Mouse (Mus musculus) forebrain, embryonic 14.5 days (tissue): Measurements from ENCODE around the gene Rps2. TPM values are rescaled to one million over a fixed set of nuclear protein-coding genes. Genes with fewer than 3 reads are reported as not detected.
A peak's percentile ranks its signal among the peaks of the same experiment; 100 is the strongest.

ENCODE experiments used
- ATAC-seq: fragments of 200-750 bp; cut with Nextera tagmentation; 2 replicates; pipeline ENCODE4 v1.8.0; 2017; ENCODE audit warnings: mild to moderate bottlenecking, moderate library complexity
- DNase-seq: peaks from one replicate; pipeline ENCODE4 v3.0.0-alpha.2; 2015; ENCODE audit warnings: low spot score
- H3K27ac ChIP-seq: fragments of 300-500 bp; sonication (generic); 2 replicates; pipeline ENCODE4 v1.5.1; 2014; ENCODE audit warnings: low read depth, mild to moderate bottlenecking, control low read depth, low read length, moderate library complexity
- H3K27me3 ChIP-seq: fragments of 300-500 bp; sonication (generic); replicated peaks from 2 replicates; pipeline ENCODE4 v1.6.1; 2014; ENCODE audit warnings: low read length, control low read depth, mixed read lengths; ENCODE audit not compliant: control insufficient read depth, insufficient read depth
- H3K36me3 ChIP-seq: fragments of 300-500 bp; sonication (generic); 2 replicates; pipeline ENCODE4 v1.6.1; 2014; ENCODE audit warnings: low read length, control low read depth; ENCODE audit not compliant: control insufficient read depth, insufficient read depth
- H3K4me1 ChIP-seq: fragments of 300-500 bp; sonication (generic); 2 replicates; pipeline ENCODE4 v1.6.1; 2014; ENCODE audit warnings: antibody characterized with exemption, low read length, control low read depth; ENCODE audit not compliant: control insufficient read depth, insufficient read depth
- H3K4me2 ChIP-seq: fragments of 300-500 bp; sonication (generic); 2 replicates; pipeline ENCODE4 v1.6.1; 2014; ENCODE audit warnings: mild to moderate bottlenecking, control low read depth, low read length
- H3K4me3 ChIP-seq: fragments of 300-500 bp; sonication (generic); 2 replicates; pipeline ENCODE4 v1.5.1; 2014; ENCODE audit warnings: low read depth, low read length, control low read depth
- H3K9ac ChIP-seq: fragments of 300-500 bp; sonication (generic); 2 replicates; pipeline ENCODE4 v1.6.1; 2014; ENCODE audit warnings: mild to moderate bottlenecking, low read length, control low read depth, moderate library complexity
- H3K9me3 ChIP-seq: fragments of 300-500 bp; sonication (generic); replicated peaks from 2 replicates; pipeline ENCODE4 v1.6.1; 2016; ENCODE audit warnings: low read length, control low read depth, mixed read lengths; ENCODE audit not compliant: control insufficient read depth
- WGBS: fragments of 180-500 bp; shearing (Covaris S2); extraction: QIAGEN DNeasy Blood & Tissue Kit; methylation state at CpG from one replicate; pipeline ENCODE4 v1.1.7; 2014; 5-methylcytosine and 5-hydroxymethylcytosine counted together
- polyA plus RNA-seq: library from polyadenylated mRNA; unstranded; fragments of >200 nt; fragmentation: Nextera tagmentation; extraction: Ambion mirVana; gene quantifications from 2 replicates; pipeline ENCODE4 v1.2.1, GENCODE M21; 2014

Rps2 gene
- polyA plus RNA-seq, 1 experiment from 2014 or later, result 1,063 TPM

- H3K9ac ChIP-seq, result no peak overlapping the region; the same call in 1 of the 2 replicates
- no peaks in the 10 kb centered on the region for H3K4me1 ChIP-seq
- no peak overlapping the region for H3K4me2 ChIP-seq
- H3K27ac ChIP-seq, result no peak overlapping the region
- H3K27me3 ChIP-seq, result peaks cover 6% of the 10 kb centered on the region; the same call in 1 of the 2 replicates
- peak; percentile 82 for ATAC-seq
- 17% methylated on average over 7 of the region's 7 CpGs for WGBS
- H3K9me3 ChIP-seq, result no peaks in the 10 kb centered on the region
- DNase-seq, result peak; percentile 94
- no peaks in the 10 kb centered on the region for H3K36me3 ChIP-seq
- H3K4me3 ChIP-seq, result no peak overlapping the region
Observed at GRCm38 (mm10) chr17:24745526-24746497, 27.9 kb downstream of the Rps2 start.

GRCm38 (mm10) chr17:24746986-24747385 lies 29.1 kb downstream of the Rps2 start:
- Histone ChIP-seq H3K27me3 (peaks cover 13% of the 10 kb centered on the region), H3K4me1 (no peaks in the 10 kb centered on the region), H3K9me3 (no peaks in the 10 kb centered on the region), H3K36me3 (no peaks in the 10 kb centered on the region), H3K4me2 (no peak overlapping the region), H3K9ac (no peak overlapping the region), H3K27ac (no peak overlapping the region), H3K4me3 (no peak overlapping the region)
- 50% methylated on average over 4 of the region's 4 CpGs for WGBS
- ATAC-seq, result no peak
- DNase-seq, result no peak

- peaks cover 55% of the 10 kb centered on the region for H3K27me3 ChIP-seq
- H3K4me2 ChIP-seq, result no peak overlapping the region
- H3K36me3 ChIP-seq, result no peaks in the 10 kb centered on the region
- H3K4me1 ChIP-seq, result peaks cover 8% of the 10 kb centered on the region
- 16% methylated on average over 4 of the region's 4 CpGs for WGBS
- DNase-seq (no peak), ATAC-seq (no peak)
- H3K27ac ChIP-seq, result no peak overlapping the region
- H3K9me3 ChIP-seq, result no peaks in the 10 kb centered on the region
- no peak overlapping the region for H3K4me3 ChIP-seq
- H3K9ac ChIP-seq, result no peak overlapping the region
Observed at GRCm38 (mm10) chr17:24751528-24751927, 33.6 kb downstream of the Rps2 start.

- Histone ChIP-seq H3K36me3 (no peaks in the 10 kb centered on the region), H3K27me3 (peaks cover 55% of the 10 kb centered on the region), H3K4me3 (peak within 1 kb of the TSS; percentile 41), H3K27ac (no peak within 1 kb of the TSS), H3K4me1 (peaks cover 8% of the 10 kb centered on the region), H3K4me2 (peak within 1 kb of the TSS; percentile 78), H3K9ac (peak within 1 kb of the TSS; percentile 40), H3K9me3 (no peaks in the 10 kb centered on the region)
- peak; percentile 85 for ATAC-seq
- DNase-seq, result peak; percentile 29
- WGBS, result 1% methylated on average over 65 of the region's 82 CpGs
Observed at GRCm38 (mm10) chr17:24752415-24753394, 34.8 kb downstream of the Rps2 start, which contains the start of gene Hs3st6. TSS of gene Hs3st6 (plus strand) at chr17:24752988.

GRCm38 (mm10) chr17:24757394-24757793 lies 39.5 kb downstream of the Rps2 start:
- Histone ChIP-seq H3K4me1 (peaks cover 7% of the 10 kb centered on the region), H3K27me3 (peaks cover 37% of the 10 kb centered on the region), H3K27ac (no peak overlapping the region), H3K9ac (no peak overlapping the region), H3K4me2 (no peak overlapping the region), H3K4me3 (no peak overlapping the region), H3K36me3 (no peaks in the 10 kb centered on the region), H3K9me3 (no peaks in the 10 kb centered on the region)
- 100% methylated on average over 1 of the region's 1 CpGs for WGBS
- no peak for DNase-seq
- ATAC-seq, result no peak

- no peak overlapping the region for H3K4me2 ChIP-seq
- H3K27ac ChIP-seq, result no peak overlapping the region
- DNase-seq (no peak), ATAC-seq (no peak)
- WGBS, result 56% methylated on average over 5 of the region's 5 CpGs
- H3K9ac ChIP-seq, result no peak overlapping the region
- H3K9me3 ChIP-seq, result no peaks in the 10 kb centered on the region
- no peaks in the 10 kb centered on the region for H3K36me3 ChIP-seq
- no peak overlapping the region for H3K4me3 ChIP-seq
- no peaks in the 10 kb centered on the region for H3K4me1 ChIP-seq
- H3K27me3 ChIP-seq, result 0 out of 2 replicates have a peak, but pooled peaks cover under 1% of the 10 kb centered on the region
Observed at GRCm38 (mm10) chr17:24761121-24761520, 43.2 kb downstream of the Rps2 start.

- no peaks in the 10 kb centered on the region for H3K27me3 ChIP-seq
- H3K4me2 ChIP-seq, result no peak overlapping the region
- H3K9me3 ChIP-seq, result no peaks in the 10 kb centered on the region
- H3K4me1 ChIP-seq, result no peaks in the 10 kb centered on the region
- DNase-seq (peak; percentile 14), ATAC-seq (no peak)
- 56% methylated on average over 21 of the region's 22 CpGs for WGBS
- H3K9ac ChIP-seq, result no peak overlapping the region
- no peak overlapping the region for H3K4me3 ChIP-seq
- H3K27ac ChIP-seq, result no peak overlapping the region
- no peaks in the 10 kb centered on the region for H3K36me3 ChIP-seq
Observed at GRCm38 (mm10) chr17:24765016-24765905, 47.3 kb downstream of the Rps2 start.
